Comparison of ENCODE assay signal across 30 mouse cellular contexts in the genomic region with DNA sequence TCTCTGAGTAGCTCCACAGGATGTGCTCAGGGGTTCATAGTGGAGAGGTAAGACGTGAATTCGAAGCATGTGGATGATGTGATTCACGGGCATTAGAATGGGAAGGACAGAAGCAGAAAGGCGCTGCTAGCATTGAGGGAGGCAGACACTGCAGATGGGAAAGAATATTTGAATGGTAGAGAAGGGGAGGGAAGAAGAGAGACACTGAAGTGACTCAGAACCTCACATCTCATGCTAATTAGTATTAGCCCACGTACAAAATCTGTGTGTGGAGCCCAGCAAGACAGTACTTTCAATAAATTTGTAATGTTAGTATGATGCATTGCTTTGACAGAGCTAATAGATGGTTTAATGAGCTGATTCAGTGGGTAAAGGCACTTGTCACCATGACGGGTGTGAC. TPM values are rescaled to one million over a fixed set of nuclear protein-coding genes. Genes with fewer than 3 reads are reported as not detected.
"Had no signal": no experiment of that assay in that cellular context is flagged by ENCODE, and none has a peak within 500 bp of the region (broad histone marks: within the 10 kb centered on the region; RNA-seq: fewer than 3 reads in every experiment).

No protein-coding gene starts in this region.

- H3K4me2 ChIP-seq: heart, embryonic 12.5 days; hindbrain, embryonic 12.5 days; hindbrain, embryonic 14.5 days; intestine, embryonic 15.5 days; kidney, embryonic 15.5 days; limb, embryonic 13.5 days; limb, embryonic 15.5 days; liver, embryonic 12.5 days had no signal

- H3K27ac ChIP-seq: gastrocnemius, adult 2 months; heart, embryonic 10.5 days; hindbrain, embryonic 10.5 days; hindbrain, embryonic 12.5 days; hindbrain, embryonic 14.5 days; intestine, embryonic 15.5 days; kidney, embryonic 15.5 days; kidney, postnatal 0 days; limb, embryonic 13.5 days; limb, embryonic 15.5 days; liver, embryonic 12.5 days; liver, embryonic 14.5 days had no signal

- H3K9ac ChIP-seq: heart, embryonic 12.5 days; hindbrain, embryonic 12.5 days; hindbrain, embryonic 14.5 days; intestine, embryonic 15.5 days; kidney, embryonic 15.5 days; limb, embryonic 13.5 days; limb, embryonic 15.5 days; liver, embryonic 12.5 days; liver, embryonic 14.5 days had no signal

- H3K4me3 ChIP-seq: gastrocnemius, adult 2 months; heart, embryonic 10.5 days; heart, embryonic 12.5 days; hindbrain, embryonic 10.5 days; hindbrain, embryonic 12.5 days; intestine, embryonic 15.5 days; kidney, embryonic 15.5 days; limb, embryonic 13.5 days; limb, embryonic 15.5 days; liver, embryonic 12.5 days had no signal

- DNase-seq: gastrocnemius, adult 2 months; gastrocnemius, postnatal 10 days; gastrocnemius, postnatal 25 days; heart, adult 18-20 months; heart, postnatal 10 days; heart, postnatal 4 days; kidney, adult 18-20 months; kidney, adult 8-10 months; kidney, postnatal 14 days; kidney, postnatal 36 days; layer of hippocampus, postnatal 36 days; left cerebral cortex, postnatal 4 days had no signal

- ATAC-seq: forebrain, embryonic 16.5 days; hindbrain, embryonic 16.5 days; inflammation-experienced regulatory T-cells, adult 6 months; intestine, embryonic 15.5 days; intestine, postnatal 0 days; liver, embryonic 12.5 days had no signal

- H3K4me1 ChIP-seq: heart, embryonic 10.5 days; hindbrain, embryonic 10.5 days; hindbrain, embryonic 12.5 days; intestine, embryonic 15.5 days; kidney, embryonic 15.5 days; limb, embryonic 13.5 days; limb, embryonic 15.5 days; liver, embryonic 12.5 days had no signal

- H3K36me3 ChIP-seq: hindbrain, embryonic 10.5 days; intestine, embryonic 15.5 days; limb, embryonic 15.5 days; liver, embryonic 12.5 days had no signal

- H3K27me3 ChIP-seq: heart, embryonic 12.5 days; hindbrain, embryonic 12.5 days; intestine, embryonic 15.5 days; kidney, embryonic 15.5 days; limb, embryonic 13.5 days; limb, embryonic 15.5 days; liver, embryonic 12.5 days had no signal

- H3K9me3 ChIP-seq: heart, embryonic 10.5 days; heart, embryonic 12.5 days; hindbrain, embryonic 10.5 days; hindbrain, embryonic 12.5 days; intestine, embryonic 15.5 days; kidney, embryonic 15.5 days; limb, embryonic 13.5 days; limb, embryonic 15.5 days; liver, embryonic 12.5 days had no signal

RNA-seq across cellular contexts. Expression of a gene that starts 13.9 kb away (rescaled TPM):
- total RNA-seq: granulocyte monocyte progenitor cell, adult 5-6 weeks had no signal
- polyA plus RNA-seq: liver, adult 2 months had no signal
